Mouse (Mus musculus) layer of hippocampus, adult 18-20 months (tissue): ENCODE data around the gene Idh2. TPM values are rescaled to one million over a fixed set of nuclear protein-coding genes. Genes with fewer than 3 reads are reported as not detected.
"Not testable (repeated sequence)": the region's sequence is repeated elsewhere in the genome, so short reads cannot be mapped to it uniquely, and the experiment has no call there.

Source experiments
- DNase-seq, 2 experiments: peaks; one replicate each; pipeline ENCODE4 v3.0.0; 2022; ENCODE audit warnings: low spot score in 2 of 2
- long read RNA-seq: library from polyadenylated mRNA; stranded (forward); transcript quantifications from one replicate; pipeline ENCODE4 v2.0.0, GENCODE M21; 2021
- total RNA-seq, 2 experiments: library from RNA; stranded (reverse); gene quantifications; 2 replicates each; pipeline ENCODE4 v1.2.3; 2021

The Idh2 gene
- total RNA-seq: 10 to 100 TPM; 65.3 to 66.5 TPM
- long read RNA-seq, transcript Idh2-201 (11 exons, 1,745 nt): major isoform, 61 of 74 reads
- long read RNA-seq, partial matches to known transcripts: 3 of 74 reads
- long read RNA-seq, other reads (novel, unspliced or antisense): 10 of 74 reads

DNA sequence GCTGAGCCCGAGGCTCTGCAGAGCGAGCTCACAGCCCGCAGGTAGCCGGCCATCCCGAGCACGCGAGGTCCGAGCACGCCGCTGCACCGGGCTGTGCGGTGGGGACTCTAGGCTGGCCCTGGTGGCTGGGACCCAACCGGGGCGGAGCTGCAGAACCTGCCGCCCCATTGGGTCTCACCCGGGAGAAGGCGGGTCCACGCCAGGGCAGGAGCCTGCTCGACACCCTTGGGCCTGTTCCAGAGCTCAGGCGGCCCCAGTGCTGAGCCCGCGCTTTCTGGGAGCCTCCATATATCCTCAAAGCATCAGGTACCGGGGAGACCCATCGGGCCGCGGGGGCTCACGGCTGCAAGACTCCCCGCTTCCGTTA is at the start of gene Idh2:
Idh2 (minus strand) TSS at position 169 of the 367 bp plus-strand sequence.
- peak; percentile 81 to 92 for DNase-seq

DNA sequence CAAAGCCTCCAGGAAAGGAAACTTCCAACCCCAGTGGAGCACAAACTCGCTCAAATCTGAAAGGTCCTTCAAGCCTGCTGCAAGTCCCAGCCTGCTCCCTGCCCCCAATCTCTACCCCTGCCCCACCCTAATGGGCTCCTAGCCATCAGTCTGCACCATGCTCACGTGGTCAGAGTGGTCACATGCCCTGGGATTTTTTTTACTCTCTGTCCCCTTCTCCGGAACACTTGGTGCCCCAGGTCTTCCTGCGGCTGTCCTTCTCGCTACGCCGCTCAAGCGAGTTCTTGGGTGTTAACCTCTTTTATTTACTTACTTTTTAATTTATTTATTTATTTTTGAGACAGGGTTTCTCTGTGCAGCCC is 45.7 kb upstream of the Idh2 start:
- peak in 1 of 2 experiments; percentile 31 for DNase-seq

DNA sequence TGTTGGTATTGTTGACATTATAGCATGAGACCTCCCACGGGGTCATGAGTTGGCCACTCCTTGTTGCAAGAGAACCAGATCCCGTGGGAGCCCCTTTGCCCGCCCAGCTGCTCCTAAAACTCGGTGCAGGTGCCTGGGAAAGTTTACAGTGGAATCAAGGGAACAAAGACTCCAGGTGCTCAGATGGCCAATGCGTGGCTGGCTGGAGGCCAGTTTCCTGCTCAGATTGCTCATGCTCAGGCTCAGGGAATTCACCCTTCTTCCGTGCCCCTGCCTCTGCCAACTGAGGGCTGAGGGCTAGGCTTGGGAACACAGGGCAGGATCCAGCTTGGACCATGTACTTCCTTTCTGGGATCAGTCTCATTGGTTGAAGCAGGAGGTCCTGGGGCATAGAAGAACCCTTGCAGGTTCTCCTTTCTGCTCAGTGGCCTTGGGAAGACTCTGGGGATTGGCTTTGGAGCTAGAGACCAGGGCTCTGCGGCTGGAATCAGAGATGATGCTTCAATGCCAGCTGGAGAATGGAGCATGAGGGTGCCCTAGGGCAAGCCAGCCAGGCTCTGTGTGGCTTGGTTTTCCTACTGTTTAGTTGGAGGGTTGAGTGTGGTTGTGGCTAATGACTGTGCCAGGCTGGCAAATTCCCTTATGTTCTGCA is 45.2 kb upstream of the Idh2 start:
- DNase-seq: no peak

DNA sequence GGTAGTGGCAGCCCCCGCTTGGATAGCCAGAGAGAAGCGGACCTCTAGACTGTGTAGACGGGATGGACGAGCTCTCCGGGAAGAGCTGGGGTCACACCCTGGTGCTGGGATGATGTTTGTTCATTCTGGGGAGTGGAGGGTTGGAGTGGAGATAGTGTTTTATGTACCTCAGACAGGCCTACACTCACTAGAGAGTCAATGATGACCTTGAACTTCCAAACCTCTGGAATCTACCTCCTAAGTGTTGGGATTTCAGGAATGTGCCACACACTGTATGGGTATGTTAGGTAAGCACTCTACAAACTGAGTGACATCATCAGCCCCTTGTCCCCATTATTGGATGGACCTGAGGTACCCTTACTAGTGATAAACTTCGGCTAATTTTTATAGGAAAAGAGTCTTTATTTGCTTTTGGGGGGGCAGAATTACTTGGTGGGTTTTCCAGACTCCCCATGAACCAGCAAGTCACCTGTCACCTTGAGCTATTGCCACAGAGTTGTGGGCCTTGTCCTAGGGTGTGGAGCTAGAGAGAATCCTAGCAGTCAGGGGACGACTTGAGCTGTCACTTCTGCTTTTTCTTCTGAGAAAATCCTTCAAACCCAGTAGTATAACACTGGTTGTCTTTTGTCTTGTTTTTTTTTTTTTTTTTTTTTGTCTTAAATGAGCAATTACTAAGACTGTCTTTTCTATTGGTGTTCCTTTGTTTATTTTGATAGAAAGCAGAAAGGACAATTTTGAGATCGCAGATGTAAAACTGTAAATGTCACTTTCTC is 43.5 kb upstream of the Idh2 start:
- DNase-seq: no peak

DNA sequence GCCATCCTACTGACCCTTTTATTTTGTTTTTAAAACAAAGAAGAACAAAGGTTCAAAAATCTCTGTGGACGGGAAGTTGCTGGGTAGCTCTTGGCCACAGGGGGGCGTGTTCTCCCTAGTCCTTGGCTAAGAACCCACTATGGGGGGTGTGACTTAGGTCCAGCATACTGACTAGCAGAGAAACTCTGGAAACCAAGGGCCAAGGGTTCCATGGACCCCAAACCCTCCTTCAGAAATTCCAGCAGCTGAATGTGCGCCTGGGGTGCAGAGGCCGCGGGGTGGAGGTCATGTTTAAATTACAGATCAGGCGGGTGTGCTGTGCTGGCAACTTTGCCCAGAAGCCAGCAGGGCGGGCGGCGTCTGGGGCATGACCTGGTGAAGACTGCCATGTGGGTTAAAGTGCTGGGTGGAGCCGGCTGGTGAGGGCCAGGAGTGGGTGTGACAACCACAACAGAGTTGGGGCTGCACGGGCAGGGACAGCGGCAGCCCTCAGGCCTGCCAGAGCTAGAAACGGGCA is 41.6 kb upstream of the Idh2 start:
- DNase-seq: peak in 1 of 2 experiments; percentile 34

DNA sequence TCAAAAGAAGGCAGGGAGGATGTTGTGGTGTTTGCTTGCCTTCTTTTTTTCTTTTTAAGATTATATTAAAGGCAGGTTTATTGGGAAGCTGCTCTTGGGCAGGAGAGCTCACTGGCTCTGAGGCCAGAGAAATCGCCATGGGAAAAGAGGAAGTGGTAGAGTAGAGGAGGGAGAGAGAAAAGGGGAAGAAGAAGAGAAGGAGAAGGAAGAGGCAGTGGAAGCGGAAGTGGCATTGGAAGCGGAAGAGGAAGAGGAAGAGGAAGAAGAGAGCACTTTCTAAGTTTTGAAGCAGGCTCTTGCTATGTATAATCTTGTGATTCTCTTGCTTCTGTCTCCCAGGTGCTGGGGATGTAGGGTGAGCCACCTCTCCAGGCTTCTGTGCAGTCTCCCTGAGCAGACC is 39.5 kb upstream of the Idh2 start:
- DNase-seq: no peak

DNA sequence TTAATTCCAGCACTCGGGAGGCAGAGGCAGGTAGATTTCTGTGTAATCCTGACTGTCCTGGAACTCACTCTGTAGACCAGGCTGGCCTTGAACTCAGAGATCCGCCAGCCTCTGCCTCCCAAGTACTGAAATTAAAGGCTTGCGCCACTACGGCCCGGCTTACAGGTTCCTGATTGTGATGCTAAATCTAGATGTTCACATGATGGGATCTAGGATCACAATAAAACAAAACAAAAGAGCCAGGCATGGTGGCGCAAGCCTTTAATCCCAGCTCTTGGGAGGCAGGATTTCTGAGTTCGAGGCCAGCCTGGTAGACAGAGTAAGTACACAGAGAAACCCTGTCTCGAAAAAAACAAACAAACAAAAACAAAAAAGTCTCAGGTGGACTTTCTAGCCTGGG is 37.6 kb upstream of the Idh2 start:
- no peak for DNase-seq

DNA sequence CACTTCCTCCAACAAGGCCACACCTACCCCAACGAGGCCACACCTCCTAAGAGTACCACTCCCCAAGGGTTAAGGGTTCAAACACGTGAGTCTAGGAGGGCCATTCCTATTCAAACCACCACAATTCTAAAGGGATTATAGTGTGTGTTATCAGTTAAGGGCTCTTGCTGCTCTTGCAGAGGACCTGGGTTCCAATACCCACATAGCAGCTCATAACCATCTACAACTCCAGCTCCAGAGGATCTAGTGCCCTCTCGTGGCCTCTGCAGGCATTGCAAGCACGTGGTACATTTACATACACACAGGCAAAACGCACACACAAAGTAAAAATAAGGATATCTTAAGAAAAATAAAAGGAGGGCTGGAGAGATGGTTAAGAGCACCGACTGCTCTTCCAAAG is 37.0 kb upstream of the Idh2 start:
- no peak for DNase-seq

DNA sequence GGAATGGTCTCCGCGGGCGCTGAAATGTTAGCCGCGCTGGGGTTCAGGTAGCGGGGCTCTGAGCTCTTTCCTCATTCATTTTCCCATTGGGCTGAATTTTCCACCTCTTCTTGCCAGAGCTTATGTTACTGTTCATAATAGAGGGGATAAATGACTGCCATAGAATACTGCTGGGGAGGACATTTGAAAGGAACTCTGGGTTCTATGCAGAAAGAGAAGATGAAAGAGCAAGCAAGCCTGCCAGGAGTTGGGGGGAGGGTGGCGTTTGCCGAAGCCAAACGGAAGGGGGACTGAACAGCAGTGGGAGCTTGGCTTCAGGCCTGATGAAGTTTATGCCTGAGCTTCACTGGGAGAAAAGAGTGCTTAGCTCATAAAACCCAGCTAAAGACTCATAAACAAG is 34.2 kb upstream of the Idh2 start:
- peak; percentile 63 to 83 for DNase-seq

DNA sequence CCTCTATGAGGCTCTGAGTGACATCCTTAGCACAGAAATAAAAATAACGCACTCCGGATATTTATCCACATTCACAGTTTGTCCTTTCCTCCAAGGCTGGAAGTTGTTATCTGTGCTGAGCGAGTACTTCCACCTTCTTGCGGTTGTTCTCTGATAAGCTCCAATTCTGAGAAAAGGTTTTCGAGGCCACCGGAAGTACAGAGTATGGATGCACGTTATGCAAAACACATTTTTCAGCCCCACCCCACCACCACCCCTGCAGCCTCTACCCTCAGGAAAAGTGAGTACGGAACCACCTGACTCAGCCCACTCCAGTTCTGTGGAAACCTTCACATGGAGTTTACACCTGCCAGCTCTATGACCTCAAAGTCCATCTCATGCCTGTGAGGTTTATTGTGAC is 30.9 kb upstream of the Idh2 start:
- DNase-seq: no peak

DNA sequence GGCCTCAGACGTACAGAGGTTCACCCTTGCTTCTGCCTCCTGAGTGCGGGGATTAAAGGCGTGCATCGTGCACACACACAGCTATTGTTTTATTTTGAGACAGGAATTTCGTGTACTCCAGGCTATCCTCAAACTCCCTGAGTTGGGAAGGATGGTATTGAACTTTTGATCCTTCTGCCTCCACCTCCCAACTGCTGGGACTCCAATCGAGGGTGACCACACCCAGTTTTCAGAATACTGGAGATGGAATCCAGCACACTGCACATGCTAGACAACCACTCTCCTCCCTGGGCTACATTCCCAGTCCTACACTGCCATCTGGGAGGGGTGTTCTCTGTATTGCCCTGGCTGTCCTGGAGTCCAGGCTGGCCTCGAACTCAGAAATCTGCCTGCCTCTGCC is 29.5 kb upstream of the Idh2 start:
- DNase-seq: no peak

DNA sequence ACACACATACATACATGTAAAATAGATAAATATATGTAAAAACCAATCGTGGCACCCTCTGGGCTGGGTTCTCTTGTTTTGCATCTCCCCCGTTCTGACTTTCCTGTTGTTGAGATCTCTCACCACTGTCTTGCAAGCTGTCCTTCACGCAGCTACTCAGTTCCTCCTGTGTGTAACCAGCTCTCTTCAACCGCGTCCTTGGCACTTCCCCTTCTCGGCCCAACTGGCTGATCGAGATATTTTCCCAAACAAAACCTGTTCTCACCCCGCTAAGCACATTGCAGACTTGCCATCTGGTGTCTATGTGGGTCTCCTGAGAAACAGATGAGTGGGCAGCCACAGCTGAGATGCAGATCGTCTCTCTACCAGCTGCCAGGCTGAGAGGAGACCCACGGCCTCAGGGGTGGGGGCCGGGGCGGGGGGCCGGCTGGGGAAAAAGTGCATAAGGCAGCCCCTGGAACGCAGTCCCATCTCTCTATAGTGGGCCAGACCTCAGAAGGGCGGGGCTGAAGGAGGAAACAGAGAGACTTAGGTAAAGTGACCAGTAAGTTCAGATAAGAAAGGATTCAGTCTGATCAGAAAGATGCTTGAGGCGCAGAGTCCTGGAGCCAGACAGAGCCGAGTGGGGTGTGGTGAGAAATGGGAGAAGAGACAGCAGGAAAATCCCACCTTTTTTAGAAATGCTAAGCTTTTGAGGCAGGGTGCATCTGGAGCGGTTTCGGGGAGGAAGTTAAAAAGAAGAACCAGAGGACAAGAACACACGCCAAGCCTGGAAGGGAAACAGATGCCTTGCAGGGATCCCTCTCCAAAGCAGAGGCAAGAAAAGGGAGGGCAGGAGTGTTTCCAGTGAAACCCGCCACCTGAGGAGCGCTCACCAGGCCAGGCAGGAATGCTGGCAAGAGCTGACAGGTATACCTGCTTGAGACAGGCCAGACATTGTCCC is 28.4 kb upstream of the Idh2 start:
- peak; percentile 76 to 88 for DNase-seq

DNA sequence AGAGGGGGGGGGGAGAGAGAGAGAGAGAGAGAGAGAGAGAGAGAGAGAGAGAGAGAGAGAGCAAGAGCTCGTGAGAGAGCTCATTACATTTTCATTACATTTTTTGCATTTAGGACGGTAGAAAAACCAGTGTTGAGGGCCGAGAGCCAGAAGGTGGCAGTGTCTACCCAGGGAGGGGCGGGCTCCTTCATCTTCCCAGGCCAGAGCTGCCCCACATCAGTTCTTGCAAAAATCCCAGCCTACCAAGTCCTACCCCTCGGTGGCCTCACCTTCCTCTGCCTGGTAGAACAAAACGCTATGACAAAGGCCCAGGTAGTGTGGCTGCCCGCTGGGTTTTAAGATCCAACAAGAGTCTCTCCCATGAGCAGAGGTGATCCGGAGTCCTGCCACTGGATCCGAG is 25.6 kb upstream of the Idh2 start:
- peak; percentile 31 to 77 for DNase-seq

DNA sequence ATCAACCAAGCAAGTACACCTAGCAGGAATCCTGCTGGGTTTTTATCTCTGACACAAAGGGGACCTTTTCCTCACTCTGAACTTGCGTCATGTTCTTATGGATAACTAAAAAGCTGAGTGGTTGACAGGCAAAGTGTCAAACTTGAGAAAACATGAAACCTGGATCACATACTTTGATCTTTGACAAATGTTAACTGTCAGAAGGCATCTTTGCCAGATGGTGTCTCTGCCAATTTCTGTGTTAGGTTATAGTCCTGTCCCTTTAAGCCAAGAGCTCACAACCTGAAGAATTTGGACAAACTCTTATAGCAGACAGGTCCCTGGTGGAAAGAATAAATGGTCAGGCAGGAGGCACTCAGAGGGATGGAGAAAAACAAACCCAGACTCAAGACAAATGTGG is 23.2 kb upstream of the Idh2 start:
- no peak for DNase-seq

DNA sequence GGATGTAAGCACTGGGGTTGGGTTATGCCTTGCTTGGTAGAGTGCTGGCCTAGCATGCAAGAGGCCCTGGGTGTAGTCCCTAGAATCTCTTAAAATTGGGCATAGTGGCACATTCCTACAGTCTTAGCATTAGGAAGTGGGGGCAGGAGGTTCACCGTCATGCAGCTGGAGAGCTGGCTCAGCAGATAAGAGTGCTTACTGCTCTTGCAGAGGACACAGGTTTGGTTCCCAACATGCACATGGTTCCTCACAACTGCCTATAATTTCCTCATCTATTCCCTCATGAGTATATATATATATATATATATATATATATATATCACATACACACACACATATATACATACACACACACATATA is 20.0 kb upstream of the Idh2 start:
- no peak for DNase-seq

DNA sequence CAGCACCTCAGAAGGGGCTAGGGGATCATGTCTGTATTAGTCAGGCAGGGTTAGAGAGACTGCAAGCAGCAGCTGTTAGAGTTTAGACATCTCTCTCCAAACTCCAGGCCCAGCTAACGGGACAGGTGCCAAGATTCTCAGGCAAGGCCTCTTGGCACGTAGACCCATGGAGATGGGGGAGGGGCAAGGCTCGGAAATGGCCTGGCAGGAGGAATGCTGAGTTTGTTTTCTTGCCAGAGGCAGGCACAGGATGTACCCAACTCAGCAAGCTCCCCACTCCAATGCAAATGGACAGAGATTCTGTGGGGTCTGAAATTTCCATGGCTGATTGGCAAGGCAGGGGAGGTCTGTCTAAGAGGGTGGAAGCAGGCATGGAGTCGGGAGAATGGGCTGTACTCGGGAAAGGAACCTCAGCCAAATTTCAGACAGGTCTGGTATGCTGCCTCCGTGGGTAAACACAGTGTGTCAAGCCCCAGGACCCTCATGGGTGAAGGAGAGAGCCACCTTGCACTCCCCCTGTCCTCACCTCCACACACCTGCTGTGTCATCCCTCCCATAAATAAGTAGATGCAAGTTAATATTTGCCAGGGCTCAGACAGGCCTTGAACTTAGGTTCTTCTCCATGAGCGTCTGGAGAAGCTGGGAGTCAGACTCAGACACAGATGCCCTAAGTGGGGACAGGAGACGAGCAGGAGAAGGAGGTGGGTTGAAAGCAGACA is 19.4 kb upstream of the Idh2 start:
- peak; percentile 50 to 81 for DNase-seq

DNA sequence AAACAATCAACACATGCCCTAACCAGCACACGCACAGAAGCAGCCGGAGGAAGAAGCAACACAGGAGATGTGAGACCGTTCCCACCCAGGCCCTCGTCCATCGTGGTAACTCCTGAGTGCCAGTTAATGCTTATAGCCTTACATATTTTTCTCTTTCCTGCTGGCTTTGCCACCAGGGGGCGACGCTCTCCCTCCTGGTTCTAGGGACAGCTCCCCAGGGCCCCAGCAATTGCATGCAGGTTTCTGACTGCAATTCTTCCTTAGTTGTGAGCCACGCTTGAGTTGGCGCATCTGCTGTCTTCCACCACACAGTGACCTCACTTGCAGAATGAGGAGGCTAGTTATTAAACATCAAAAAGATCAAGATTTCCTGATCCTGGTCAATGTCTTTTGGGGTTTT is 17.3 kb upstream of the Idh2 start:
- DNase-seq: peak in 1 of 2 experiments; percentile 39

DNA sequence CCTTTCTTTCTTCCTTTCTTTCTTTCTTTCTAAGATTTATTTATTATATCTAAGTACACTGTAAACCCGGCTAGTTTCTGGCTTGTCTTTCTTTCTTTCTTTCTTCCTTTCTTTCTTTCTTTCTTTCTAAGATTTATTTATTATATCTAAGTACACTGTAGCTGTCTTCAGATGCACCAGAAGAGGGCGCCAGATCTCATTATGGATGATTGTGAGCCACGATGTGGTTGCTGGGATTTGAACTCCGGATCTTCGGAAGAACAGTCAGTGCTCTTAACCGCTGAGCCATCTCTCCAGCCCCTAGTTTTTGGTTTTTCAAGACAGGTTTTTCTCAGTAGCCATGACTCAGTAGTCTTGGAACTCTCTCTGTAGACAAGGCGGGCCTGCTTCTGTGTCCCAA is 16.1 kb upstream of the Idh2 start:
- not testable (repeated sequence) for DNase-seq

DNA sequence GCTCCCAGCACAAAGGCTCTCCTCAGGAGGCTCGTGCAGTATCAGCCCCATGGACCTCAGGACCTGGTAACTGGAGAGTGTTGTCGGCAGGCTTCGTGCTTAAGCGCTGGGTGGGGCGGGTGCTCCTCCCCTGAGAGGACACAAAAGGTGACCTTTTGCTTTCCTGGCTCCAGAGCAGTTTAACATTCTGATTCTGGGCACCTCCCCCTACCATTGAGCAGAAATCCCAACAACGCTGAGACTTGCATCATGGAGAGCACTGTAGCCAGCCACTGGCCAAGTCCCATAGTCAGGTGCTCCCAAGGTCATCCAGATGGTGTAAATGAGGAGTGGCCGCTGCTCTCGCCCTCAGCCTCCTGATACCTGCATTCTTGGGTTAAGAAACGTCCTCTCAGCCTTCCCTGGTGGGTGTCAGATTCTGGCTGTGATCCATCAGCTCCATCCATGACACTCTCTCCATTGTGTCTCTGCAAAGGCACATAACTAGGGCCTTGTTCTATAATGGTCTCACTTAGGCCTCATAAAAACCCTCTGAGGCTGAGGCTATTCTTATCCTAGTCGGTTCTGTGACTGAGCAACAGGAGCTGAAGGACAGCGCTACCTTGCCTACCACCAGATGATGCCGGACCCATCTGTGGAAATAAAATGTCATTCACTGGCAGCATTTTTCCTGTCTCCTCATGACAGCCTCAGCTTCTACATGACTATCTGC is 15.3 kb upstream of the Idh2 start:
- no peak for DNase-seq

DNA sequence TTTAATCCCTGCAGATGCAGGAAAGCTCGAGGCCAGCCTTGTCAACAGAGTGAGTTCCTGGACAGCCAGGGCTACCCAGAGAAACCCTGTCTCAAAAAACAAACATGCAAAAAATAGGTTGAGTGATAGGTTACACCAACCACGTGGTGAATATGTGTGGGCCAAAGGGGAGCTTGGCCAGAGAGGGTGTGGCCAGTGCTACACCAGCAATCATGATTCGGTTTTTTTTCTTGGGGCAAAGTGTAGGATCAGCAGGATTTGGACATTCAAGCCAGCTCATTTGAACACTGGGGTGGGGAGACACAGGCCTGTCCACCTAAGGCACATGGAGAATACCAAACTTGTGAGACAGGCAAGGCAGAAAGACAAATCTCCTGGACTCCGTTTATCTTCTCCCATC is 14.1 kb upstream of the Idh2 start:
- no peak for DNase-seq
